Mouse (Mus musculus) urinary bladder, postnatal 0 days (tissue): Measurements from ENCODE around the gene Gm45233. TPM values are rescaled to one million over a fixed set of nuclear protein-coding genes. Genes with fewer than 3 reads are reported as not detected.

Experiments used
- microRNA-seq: library from miRNA; unstranded; fragments of <30 nt; microRNA quantifications from one replicate; pipeline ENCODE4, GENCODE M21; 2016
- polyA plus RNA-seq: library from polyadenylated mRNA; unstranded; fragments of >200 nt; fragmentation: Nextera tagmentation; extraction: Ambion mirVana; gene quantifications from 2 replicates; pipeline ENCODE4 v1.2.1, GENCODE M21; 2015

Gm45233 gene
- 0.17 TPM in 1 of 2 replicates, not detected in the other for polyA plus RNA-seq

GRCm38 (mm10) chr7:43443917-43444293 is at the start of gene Gm45233, which contains the start of gene Etfb:
Gm45233 (plus strand) TSS chr7:43444128.
Etfb (plus strand) TSS chr7:43444083.

GRCm38 (mm10) chr7:43408131-43408553 is 35.8 kb upstream of the Gm45233 start, which contains the start of gene Siglecg:
Siglecg (plus strand) TSS chr7:43408204.

GRCm38 (mm10) chr7:43427406-43427805 is 16.5 kb upstream of the Gm45233 start, which contains the start of gene Lim2:
Lim2 (plus strand) TSS chr7:43427670.

GRCm38 (mm10) chr7:43436341-43437255 is 7.3 kb upstream of the Gm45233 start, which contains the start of gene Nkg7:
Nkg7 (plus strand) TSS chr7:43437073.

GRCm38 (mm10) chr7:43440482-43440881 is 3.4 kb upstream of the Gm45233 start, which contains the start of gene Cldnd2:
Cldnd2 (plus strand) TSS chr7:43440782.

GRCm38 (mm10) chr7:43462851-43463250 is 18.9 kb downstream of the Gm45233 start, which contains the start of gene Vsig10l:
Vsig10l (plus strand) TSS chr7:43463151.

GRCm38 (mm10) chr7:43489631-43490125 is 45.8 kb downstream of the Gm45233 start, which contains the start of gene Iglon5:
Iglon5 (minus strand) TSS chr7:43490075.

Small RNA genes lying within 50 kb of the gene (microRNA-seq; reads per million reads assigned to microRNA genes)
- gene Mir7051, result 1.9 reads per million

Other genes starting within 250 kb of the Gm45233 start
- 5.1 and 5.7 TPM in 2 replicates for gene Zfp715, start 130.8 kb upstream of the Gm45233 start, polyA plus RNA-seq
- gene Siglecf, start 92.8 kb upstream of the Gm45233 start, polyA plus RNA-seq, result 0.10 and 0.47 TPM in 2 replicates
- gene Siglecg, start 35.9 kb upstream of the Gm45233 start, polyA plus RNA-seq, result 0.25 and 0.34 TPM in 2 replicates
- not detected in 2 replicates for gene Lim2, start 16.5 kb upstream of the Gm45233 start, polyA plus RNA-seq
- gene Nkg7, start 7.1 kb upstream of the Gm45233 start, polyA plus RNA-seq, result 0.75 and 0.80 TPM in 2 replicates
- gene Cldnd2, start 3.3 kb upstream of the Gm45233 start, polyA plus RNA-seq, result not detected in 2 replicates
- 302 and 307 TPM in 2 replicates for gene Etfb, start within 50 bp of the Gm45233 start, polyA plus RNA-seq
- 4.6 and 5.0 TPM in 2 replicates for gene Vsig10l, start 19.0 kb downstream of the Gm45233 start, polyA plus RNA-seq
- gene Iglon5, start 45.9 kb downstream of the Gm45233 start, polyA plus RNA-seq, result 0.11 and 0.19 TPM in 2 replicates
- not detected in 2 replicates for gene 4931406B18Rik, start 61.8 kb downstream of the Gm45233 start, polyA plus RNA-seq
- 2.0 and 5.1 TPM in 2 replicates for gene Cd33, start 100.3 kb downstream of the Gm45233 start, polyA plus RNA-seq
- gene Zfp658, start 118.1 kb downstream of the Gm45233 start, polyA plus RNA-seq, result 1.00 and 1.0 TPM in 2 replicates
- gene Zfp719, start 135.5 kb downstream of the Gm45233 start, polyA plus RNA-seq, result 4.7 and 6.3 TPM in 2 replicates
- gene Zfp819, start 163.0 kb downstream of the Gm45233 start, polyA plus RNA-seq, result 0.07 TPM in 1 of 2 replicates, not detected in the other
- not detected in 2 replicates for gene Ceacam18, start 190.6 kb downstream of the Gm45233 start, polyA plus RNA-seq
- gene Siglece, start 216.0 kb downstream of the Gm45233 start, polyA plus RNA-seq, result 0.70 and 1.1 TPM in 2 replicates
- gene Ctu1, start 227.9 kb downstream of the Gm45233 start, polyA plus RNA-seq, result 7.5 and 8.4 TPM in 2 replicates
- gene Klk14, start 246.3 kb downstream of the Gm45233 start, polyA plus RNA-seq, result 0.14 TPM in 1 of 2 replicates, not detected in the other